Mouse (Mus musculus) hindbrain, embryonic 12.5 days (tissue): ENCODE data around the gene Klhl40. TPM values are rescaled to one million over a fixed set of nuclear protein-coding genes. Genes with fewer than 3 reads are reported as not detected.

Experiments used
- ATAC-seq: fragments of 200-750 bp; cut with Nextera tagmentation; 2 replicates; pipeline ENCODE4 v1.8.0; 2017; ENCODE audit warnings: moderate TSS enrichment; ENCODE audit not compliant: low FRiP score
- H3K27ac ChIP-seq: fragments of 300-500 bp; sonication (generic); 2 replicates; pipeline ENCODE4 v1.5.1; 2016; ENCODE audit warnings: mild to moderate bottlenecking
- H3K27me3 ChIP-seq: fragments of 300-500 bp; sonication (generic); 2 replicates; pipeline ENCODE4 v1.6.1; 2016; ENCODE audit warnings: mild to moderate bottlenecking
- H3K36me3 ChIP-seq: fragments of 300-500 bp; sonication (generic); 2 replicates; pipeline ENCODE4 v1.6.1; 2016; ENCODE audit warnings: mild to moderate bottlenecking
- H3K4me1 ChIP-seq: fragments of 300-500 bp; sonication (generic); 2 replicates; pipeline ENCODE4 v1.6.1; 2016
- H3K4me2 ChIP-seq: fragments of 300-500 bp; sonication (generic); replicated peaks from 2 replicates; pipeline ENCODE4 v1.6.1; 2016; ENCODE audit warnings: mild to moderate bottlenecking
- H3K4me3 ChIP-seq: fragments of 300-500 bp; sonication (generic); 2 replicates; pipeline ENCODE4 v1.5.1; 2016; ENCODE audit warnings: mild to moderate bottlenecking
- H3K9ac ChIP-seq: fragments of 300-500 bp; sonication (generic); 2 replicates; pipeline ENCODE4 v1.6.1; 2016; ENCODE audit warnings: mild to moderate bottlenecking, moderate library complexity
- H3K9me3 ChIP-seq: fragments of 300-500 bp; sonication (generic); replicated peaks from 2 replicates; pipeline ENCODE4 v1.6.1; 2016; ENCODE audit warnings: mild to moderate bottlenecking
- WGBS: fragments of 180-500 bp; shearing (Covaris S2); methylation state at CpG from one replicate; pipeline ENCODE4 v1.1.7; 2016; 5-methylcytosine and 5-hydroxymethylcytosine counted together
- polyA plus RNA-seq: library from polyadenylated mRNA; unstranded; fragments of >200 nt; fragmentation: Nextera tagmentation; extraction: Ambion mirVana; gene quantifications from 2 replicates; pipeline ENCODE4 v1.2.1, GENCODE M21; 2016

Klhl40 gene
- polyA plus RNA-seq, 1 experiment from 2014 or later = 0.48 TPM

- Histone ChIP-seq H3K27me3 (no peaks in the 10 kb centered on the region), H3K4me2 (peak overlapping the region; percentile 95), H3K4me1 (peaks cover 39% of the 10 kb centered on the region), H3K4me3 (peak overlapping the region; percentile 89), H3K9ac (peak overlapping the region; percentile 94), H3K27ac (0 out of 2 replicates have a peak overlapping the region, but pooled peaks have one; percentile 91), H3K9me3 (no peaks in the 10 kb centered on the region), H3K36me3 (peaks cover 38% of the 10 kb centered on the region)
- ATAC-seq = no peak
- 62% methylated on average over 10 of the region's 10 CpGs for WGBS
Observed at GRCm38 (mm10) chr9:121761091-121761665, 16.2 kb upstream of the Klhl40 start.

- peaks cover 42% of the 10 kb centered on the region for H3K36me3 ChIP-seq
- H3K4me2 ChIP-seq = 0 out of 2 replicates have a peak overlapping the region, but pooled peaks have one; percentile 95
- no peak overlapping the region for H3K4me3 ChIP-seq
- no peaks in the 10 kb centered on the region for H3K27me3 ChIP-seq
- ATAC-seq = no peak
- H3K4me1 ChIP-seq = peaks cover 39% of the 10 kb centered on the region
- H3K27ac ChIP-seq = peak overlapping the region; percentile 12; the same call in 1 of the 2 replicates
- WGBS = 64% methylated on average over 8 of the region's 8 CpGs
- no peaks in the 10 kb centered on the region for H3K9me3 ChIP-seq
- H3K9ac ChIP-seq = 0 out of 2 replicates have a peak overlapping the region, but pooled peaks have one; percentile 2
Observed at GRCm38 (mm10) chr9:121761787-121762186, 15.6 kb upstream of the Klhl40 start.

GRCm38 (mm10) chr9:121762248-121762647 lies 15.2 kb upstream of the Klhl40 start:
- H3K4me1 ChIP-seq = peaks cover 39% of the 10 kb centered on the region

GRCm38 (mm10) chr9:121762761-121763160 lies 14.6 kb upstream of the Klhl40 start:
- WGBS = 85% methylated on average over 25 of the region's 25 CpGs
- no peaks in the 10 kb centered on the region for H3K27me3 ChIP-seq
- no peak for ATAC-seq
- H3K4me2 ChIP-seq = no peak overlapping the region
- H3K9me3 ChIP-seq = no peaks in the 10 kb centered on the region
- H3K9ac ChIP-seq = no peak overlapping the region
- peaks cover 49% of the 10 kb centered on the region for H3K36me3 ChIP-seq
- H3K27ac ChIP-seq = no peak overlapping the region
- peaks cover 35% of the 10 kb centered on the region for H3K4me1 ChIP-seq
- no peak overlapping the region for H3K4me3 ChIP-seq

More at GRCm38 (mm10) chr9:121762248-121762647, 15.2 kb upstream of the Klhl40 start:
- Histone ChIP-seq H3K4me2 (no peak overlapping the region), H3K27ac (no peak overlapping the region), H3K9ac (no peak overlapping the region), H3K4me3 (no peak overlapping the region), H3K9me3 (no peaks in the 10 kb centered on the region), H3K27me3 (no peaks in the 10 kb centered on the region), H3K36me3 (peaks cover 44% of the 10 kb centered on the region)
- 83% methylated on average over 10 of the region's 10 CpGs for WGBS
- no peak for ATAC-seq

- Histone ChIP-seq H3K27me3 (no peaks in the 10 kb centered on the region), H3K4me1 (peaks cover 26% of the 10 kb centered on the region), H3K9me3 (no peaks in the 10 kb centered on the region), H3K4me2 (no peak overlapping the region), H3K36me3 (peaks cover 58% of the 10 kb centered on the region), H3K4me3 (no peak overlapping the region), H3K9ac (no peak overlapping the region), H3K27ac (no peak overlapping the region)
- ATAC-seq = no peak
- WGBS = 93% methylated on average over 19 of the region's 19 CpGs
Observed at GRCm38 (mm10) chr9:121763716-121764115, 13.7 kb upstream of the Klhl40 start.

- Histone ChIP-seq H3K9me3 (no peaks in the 10 kb centered on the region), H3K27ac (no peak overlapping the region), H3K4me3 (no peak overlapping the region), H3K36me3 (peaks cover 59% of the 10 kb centered on the region), H3K27me3 (no peaks in the 10 kb centered on the region), H3K9ac (no peak overlapping the region; the same call in 1 of the 2 replicates), H3K4me1 (peaks cover 23% of the 10 kb centered on the region), H3K4me2 (no peak overlapping the region)
- ATAC-seq = no peak
- 94% methylated on average over 16 of the region's 16 CpGs for WGBS
Observed at GRCm38 (mm10) chr9:121765166-121765855, 12.1 kb upstream of the Klhl40 start.

- no peak overlapping the region for H3K4me3 ChIP-seq
- H3K9ac ChIP-seq = no peak overlapping the region
- ATAC-seq = no peak
- peaks cover 14% of the 10 kb centered on the region for H3K36me3 ChIP-seq
- WGBS = 77% methylated on average over 5 of the region's 5 CpGs
- H3K27me3 ChIP-seq = peaks cover 21% of the 10 kb centered on the region
- no peak overlapping the region for H3K4me2 ChIP-seq
- no peak overlapping the region for H3K27ac ChIP-seq
- no peaks in the 10 kb centered on the region for H3K9me3 ChIP-seq
- H3K4me1 ChIP-seq = no peaks in the 10 kb centered on the region
Observed at GRCm38 (mm10) chr9:121772412-121772811, 5.0 kb upstream of the Klhl40 start.

GRCm38 (mm10) chr9:121775951-121776350 lies 1.5 kb upstream of the Klhl40 start:
- peaks cover 9% of the 10 kb centered on the region for H3K4me1 ChIP-seq
- H3K27ac ChIP-seq = no peak overlapping the region
- H3K9me3 ChIP-seq = no peaks in the 10 kb centered on the region
- ATAC-seq = no peak
- H3K9ac ChIP-seq = no peak overlapping the region
- peaks cover 48% of the 10 kb centered on the region for H3K27me3 ChIP-seq
- WGBS = 82% methylated on average over 10 of the region's 10 CpGs
- H3K4me3 ChIP-seq = no peak overlapping the region
- no peak overlapping the region for H3K4me2 ChIP-seq
- H3K36me3 ChIP-seq = no peaks in the 10 kb centered on the region

GRCm38 (mm10) chr9:121776511-121776910 lies 896 bp upstream of the Klhl40 start:
- Histone ChIP-seq H3K27me3 (peaks cover 48% of the 10 kb centered on the region), H3K9ac (no peak overlapping the region), H3K4me1 (peaks cover 9% of the 10 kb centered on the region), H3K4me3 (no peak overlapping the region), H3K36me3 (no peaks in the 10 kb centered on the region), H3K27ac (no peak overlapping the region), H3K4me2 (no peak overlapping the region), H3K9me3 (no peaks in the 10 kb centered on the region)
- WGBS = 85% methylated on average over 7 of the region's 7 CpGs
- no peak for ATAC-seq

- Histone ChIP-seq H3K36me3 (no peaks in the 10 kb centered on the region), H3K4me3 (peak overlapping the region; percentile 25), H3K4me1 (peaks cover 9% of the 10 kb centered on the region), H3K9me3 (no peaks in the 10 kb centered on the region), H3K27ac (no peak overlapping the region), H3K27me3 (peaks cover 48% of the 10 kb centered on the region), H3K9ac (0 out of 2 replicates have a peak overlapping the region, but pooled peaks have one; percentile 44), H3K4me2 (peak overlapping the region; percentile 57)
- WGBS = 15% methylated on average over 54 of the region's 54 CpGs
- peak; percentile 60 for ATAC-seq
Observed at GRCm38 (mm10) chr9:121778066-121778624, 738 bp downstream of the Klhl40 start.

- no peak for ATAC-seq
- Histone ChIP-seq H3K4me2 (no peak overlapping the region), H3K9ac (no peak overlapping the region), H3K27ac (no peak overlapping the region), H3K27me3 (peaks cover 3% of the 10 kb centered on the region; the same call in 1 of the 2 replicates), H3K36me3 (no peaks in the 10 kb centered on the region), H3K4me1 (no peaks in the 10 kb centered on the region), H3K4me3 (no peak overlapping the region), H3K9me3 (no peaks in the 10 kb centered on the region)
- WGBS = 86% methylated on average over 12 of the region's 12 CpGs
Observed at GRCm38 (mm10) chr9:121784801-121785200, 7.4 kb downstream of the Klhl40 start.

- Histone ChIP-seq H3K9me3 (no peaks in the 10 kb centered on the region), H3K27ac (no peak overlapping the region), H3K4me2 (no peak overlapping the region), H3K27me3 (no peaks in the 10 kb centered on the region; the same call in 1 of the 2 replicates), H3K4me3 (no peak overlapping the region), H3K4me1 (no peaks in the 10 kb centered on the region), H3K36me3 (no peaks in the 10 kb centered on the region), H3K9ac (no peak overlapping the region)
- 87% methylated on average over 8 of the region's 8 CpGs for WGBS
- ATAC-seq = no peak
Observed at GRCm38 (mm10) chr9:121785261-121785660, 7.9 kb downstream of the Klhl40 start.
